Mouse (Mus musculus) cerebral cortex, adult 2 months (tissue): ENCODE results near the gene Taar3.

Source experiments
- WGBS: fragments of 180-500 bp; shearing (Covaris S2); methylation state at CpG from one replicate; pipeline ENCODE4 v1.1.7; 2018; 5-methylcytosine and 5-hydroxymethylcytosine counted together

Taar3 gene

DNA sequence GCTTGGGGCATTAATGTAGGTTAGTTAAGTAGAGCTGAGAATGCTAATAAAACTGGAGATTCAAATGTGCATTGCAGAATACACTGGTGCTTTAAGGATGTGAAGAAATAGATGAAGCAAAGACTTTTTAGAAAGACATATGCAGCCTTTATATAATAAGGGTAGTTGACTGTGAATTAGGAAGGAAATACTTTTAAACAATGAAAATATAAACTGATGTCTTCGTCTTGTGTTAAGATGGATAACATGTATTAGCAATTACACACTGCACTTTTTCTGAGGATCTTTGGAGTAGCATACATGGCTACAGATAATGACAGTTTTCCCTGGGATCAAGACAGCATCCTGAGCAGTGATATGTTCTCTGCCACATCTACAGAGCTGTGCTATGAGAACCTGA lies 50.3 kb downstream of the Taar3 start, which contains the start of gene Taar7b:
Gene Taar7b (plus strand): TSS at position 301 of the 400 bp plus-strand sequence.
- WGBS: 85% methylated on average over 1 of the region's 1 CpGs
